Mouse (Mus musculus): ENCODE data around the gene Tsc22d3.
"Not testable (repeated sequence)": the region's sequence is repeated elsewhere in the genome, so short reads cannot be mapped to it uniquely, and the experiment has no call there.

Tsc22d3 gene

DNA sequence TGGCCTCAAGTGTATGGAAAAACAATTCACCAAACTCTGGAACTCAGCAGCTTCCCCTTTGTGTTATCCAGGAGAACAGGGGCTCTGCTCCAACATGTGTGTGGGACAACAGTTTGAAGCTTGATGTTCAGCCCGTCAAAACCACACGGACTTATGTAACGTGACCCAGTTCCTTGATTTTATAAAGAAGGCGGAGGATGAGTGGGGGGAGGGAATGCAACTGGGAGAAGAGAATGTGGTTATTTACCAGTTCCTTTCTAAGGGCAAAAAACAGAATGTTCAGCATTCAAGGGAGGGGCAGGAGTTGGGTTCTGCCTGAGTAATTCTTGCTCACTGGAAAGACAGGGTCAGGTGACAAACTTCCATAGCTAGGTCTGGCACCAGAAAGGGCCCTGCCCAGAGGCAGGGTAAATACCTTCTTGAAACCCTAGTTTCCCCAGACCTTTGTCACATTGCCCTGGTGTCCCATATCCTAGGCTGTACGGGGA lies 71.3 kb downstream of the Tsc22d3 start:
- DNase-seq (ENCODE audit: low read depth) = no peak

DNA sequence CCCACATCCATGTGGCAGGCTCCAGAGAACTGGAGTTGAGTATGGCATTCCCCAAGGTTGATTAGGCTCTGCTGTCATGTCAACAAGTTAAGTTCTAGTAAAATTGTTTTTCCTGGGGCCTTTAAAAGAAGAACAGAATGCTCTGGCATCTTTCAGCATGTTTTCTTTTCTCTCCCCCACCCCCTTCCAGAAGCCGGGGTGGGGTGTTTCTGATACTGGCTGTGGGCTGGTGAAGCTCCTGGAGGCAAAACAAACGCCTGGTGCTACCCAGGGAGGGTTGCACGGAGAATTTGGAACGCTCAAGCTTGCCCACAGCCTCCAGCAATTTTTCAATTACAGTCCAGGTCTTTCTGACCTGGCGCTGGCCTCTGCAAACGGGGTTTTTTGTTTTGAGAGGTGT lies 73.2 kb downstream of the Tsc22d3 start:
- no peak for DNase-seq (ENCODE audit: low read depth)

DNA sequence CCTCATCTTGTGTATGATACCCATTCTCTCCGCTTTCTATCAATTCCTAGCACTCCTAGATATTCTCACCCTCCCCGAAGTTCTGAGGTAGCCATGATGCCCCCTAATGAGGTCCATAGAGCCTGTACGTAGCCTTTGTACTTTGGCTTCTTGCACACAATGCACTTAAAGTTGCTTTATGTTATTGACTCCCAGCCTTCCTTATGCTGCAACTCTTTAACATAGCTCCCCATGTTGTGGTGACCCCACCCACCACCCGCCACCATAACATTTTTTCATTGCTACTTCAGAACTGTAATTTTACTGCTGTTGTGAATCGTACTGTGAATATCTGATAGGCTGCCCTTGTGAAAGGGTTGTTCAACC lies 74.2 kb downstream of the Tsc22d3 start:
- no peak for DNase-seq (ENCODE audit: low read depth)

DNA sequence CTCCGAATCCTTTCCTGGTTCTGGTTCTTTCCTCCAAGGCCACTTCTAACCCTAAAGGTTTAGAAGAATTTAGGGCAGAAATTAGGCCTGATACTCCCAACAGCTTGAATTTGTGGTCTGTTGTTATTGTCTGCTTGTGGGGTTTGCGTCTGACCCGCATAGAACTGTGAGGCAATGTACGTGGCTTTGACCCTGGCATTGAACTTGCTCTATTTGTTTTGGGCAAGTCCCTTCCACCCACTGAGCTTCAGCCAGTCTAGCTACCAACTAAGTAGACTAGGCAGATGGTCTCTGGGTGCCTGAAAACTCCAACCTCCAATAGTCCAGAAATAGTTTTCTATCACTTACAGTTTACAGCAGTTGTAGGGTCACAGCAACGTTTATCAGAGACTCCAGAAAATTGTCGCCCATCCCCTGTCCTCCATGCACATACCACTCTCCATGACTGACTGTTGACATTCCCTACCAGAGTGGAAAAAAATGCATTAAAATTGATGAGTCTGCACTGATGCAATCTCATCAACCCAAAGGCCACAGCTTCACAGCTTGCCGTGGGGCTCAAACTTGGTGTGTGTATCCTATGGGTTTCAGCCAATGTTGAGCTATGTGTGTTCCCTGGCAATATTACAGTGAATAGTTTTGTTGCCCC lies 74.7 kb downstream of the Tsc22d3 start:
- no peak for DNase-seq (ENCODE audit: low read depth)

DNA sequence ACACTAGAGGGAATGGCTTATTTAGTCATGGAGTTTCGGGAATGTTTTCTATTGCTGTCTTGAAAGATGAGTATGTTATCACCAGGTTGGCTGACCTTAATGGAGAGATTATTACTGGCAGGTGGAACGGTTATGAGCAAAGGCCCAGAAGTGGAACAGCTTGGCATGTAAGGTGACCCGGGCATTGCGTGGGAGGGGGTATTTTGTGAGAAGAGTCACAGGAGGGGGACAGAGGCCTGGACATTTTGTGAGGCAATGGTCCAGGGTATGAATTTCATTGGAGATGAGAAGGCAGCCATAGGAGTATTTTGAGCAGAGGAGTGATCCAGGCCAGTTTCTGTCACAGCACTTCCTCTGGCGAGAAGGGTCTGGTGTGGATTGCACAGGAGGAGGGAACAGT lies 76.2 kb downstream of the Tsc22d3 start:
- DNase-seq (ENCODE audit: low read depth) = no peak

DNA sequence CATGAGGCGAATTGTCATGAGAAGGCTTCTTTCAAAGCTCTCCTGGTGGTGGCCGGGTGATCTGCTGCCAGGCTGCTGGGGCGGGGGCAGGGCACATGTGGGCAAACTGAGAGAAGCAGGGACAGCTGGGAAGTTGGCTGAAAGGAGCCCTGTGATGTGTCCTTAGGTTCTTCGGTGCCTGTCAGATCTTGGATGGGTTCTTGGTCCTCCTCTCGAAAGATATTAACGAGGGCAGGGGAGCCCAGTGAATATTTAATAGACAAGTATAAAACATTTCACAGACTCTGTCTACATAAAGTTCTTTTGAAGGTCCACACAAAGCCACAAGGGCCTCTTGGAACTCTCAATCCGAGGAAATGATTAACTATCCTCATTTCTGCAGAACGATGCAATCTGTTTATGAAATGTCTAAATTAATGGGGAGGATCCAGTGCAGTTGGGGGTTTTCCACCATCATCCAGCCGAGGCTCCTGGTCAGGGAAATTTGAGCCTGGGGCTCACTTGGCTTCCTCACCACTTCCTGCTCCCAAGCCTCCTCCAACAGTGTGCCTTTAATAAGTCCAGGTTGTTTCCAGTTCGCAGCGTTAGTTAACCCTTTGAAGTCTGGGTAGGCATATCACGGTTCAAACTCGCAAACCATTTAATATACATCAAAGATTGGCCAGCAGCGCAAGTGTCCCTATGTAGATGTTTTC lies 78.2 kb downstream of the Tsc22d3 start:
- DNase-seq (ENCODE audit: low read depth) = no peak

DNA sequence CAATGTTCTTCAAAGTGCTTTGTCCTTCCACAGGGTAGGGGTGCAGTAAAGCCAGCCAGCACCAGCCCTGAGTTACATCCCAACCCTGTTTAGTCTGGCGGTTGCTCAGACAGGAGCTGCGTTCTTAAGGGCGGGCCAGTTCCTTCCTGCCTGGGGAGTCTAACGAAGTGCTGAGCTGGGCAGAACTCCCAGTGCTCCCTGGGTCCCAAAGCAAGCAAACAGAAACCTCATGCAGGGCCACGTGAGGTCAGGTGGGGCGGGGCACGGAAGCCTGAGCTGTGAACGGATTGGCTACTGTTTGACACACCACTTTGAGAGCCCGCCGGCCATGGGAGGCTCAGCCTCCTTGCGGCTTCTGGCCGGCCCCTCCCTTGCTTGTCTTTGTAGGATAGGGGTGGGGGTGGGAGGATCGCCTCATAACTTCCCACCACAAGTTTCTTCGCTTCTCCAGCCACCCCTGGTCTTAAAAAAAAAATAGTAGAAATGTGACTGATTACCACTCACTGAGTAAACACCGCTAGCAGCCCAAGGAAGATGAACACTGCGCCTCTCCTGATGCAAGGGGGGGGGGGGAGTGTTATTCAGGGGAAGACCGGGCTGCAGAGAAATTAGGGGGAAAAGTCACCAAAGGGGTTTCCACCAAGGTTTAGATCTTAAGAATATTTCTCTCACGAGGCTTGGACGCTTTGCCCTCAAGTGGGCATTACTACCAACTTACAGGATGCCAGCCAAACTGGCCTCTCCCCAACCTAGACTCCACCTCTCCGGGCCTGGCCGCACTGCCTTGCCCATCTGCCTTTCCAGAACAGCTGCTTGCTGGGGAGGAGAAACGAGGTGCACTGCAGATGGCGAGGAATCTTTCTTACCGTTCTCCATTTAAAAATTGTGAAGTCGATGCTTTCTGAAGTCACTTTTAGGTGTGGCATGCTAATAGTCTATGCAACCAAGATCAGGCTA lies 80.0 kb downstream of the Tsc22d3 start:
- peak; percentile 84 for DNase-seq (ENCODE audit: low read depth)

DNA sequence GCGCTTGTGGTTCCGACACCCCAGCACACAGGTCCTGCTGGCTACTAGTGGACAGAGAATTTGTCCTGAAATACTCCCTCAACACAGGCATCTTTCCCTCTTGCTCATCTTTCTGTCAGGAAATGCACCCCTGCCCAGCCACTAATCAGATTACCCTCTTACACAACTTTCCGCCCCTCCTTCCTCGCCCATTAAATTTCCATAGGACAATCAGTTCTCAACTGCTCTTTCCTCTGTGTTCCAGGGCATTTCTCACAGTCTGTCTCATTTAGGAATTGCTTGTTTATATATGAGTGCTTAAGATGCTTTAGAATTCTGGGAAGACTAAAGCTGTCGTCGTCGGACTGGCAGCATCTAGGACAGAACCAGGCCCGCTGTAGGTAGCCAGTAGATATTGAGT lies 82.1 kb downstream of the Tsc22d3 start:
- no peak for DNase-seq (ENCODE audit: low read depth)

DNA sequence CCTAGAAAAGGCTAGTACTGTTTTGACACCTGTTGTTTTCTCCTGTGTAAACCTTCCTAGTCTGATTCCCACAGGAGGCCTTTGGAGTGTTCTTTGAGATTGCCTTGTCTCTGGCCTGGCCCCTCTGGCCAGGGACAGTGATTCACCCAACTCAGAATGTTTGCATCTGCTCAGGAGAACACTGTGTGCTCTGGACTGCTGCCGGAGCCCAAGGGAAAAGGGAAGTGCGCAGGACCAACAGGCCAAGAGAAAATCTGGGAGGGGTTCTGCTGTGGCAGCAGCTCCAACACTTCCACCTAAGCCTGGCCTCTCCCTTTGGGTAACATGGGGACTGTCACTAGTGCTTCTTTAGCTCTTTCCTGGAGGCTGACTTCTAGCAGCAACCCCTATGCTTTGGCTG lies 87.1 kb downstream of the Tsc22d3 start:
- no peak for DNase-seq (ENCODE audit: low read depth)

DNA sequence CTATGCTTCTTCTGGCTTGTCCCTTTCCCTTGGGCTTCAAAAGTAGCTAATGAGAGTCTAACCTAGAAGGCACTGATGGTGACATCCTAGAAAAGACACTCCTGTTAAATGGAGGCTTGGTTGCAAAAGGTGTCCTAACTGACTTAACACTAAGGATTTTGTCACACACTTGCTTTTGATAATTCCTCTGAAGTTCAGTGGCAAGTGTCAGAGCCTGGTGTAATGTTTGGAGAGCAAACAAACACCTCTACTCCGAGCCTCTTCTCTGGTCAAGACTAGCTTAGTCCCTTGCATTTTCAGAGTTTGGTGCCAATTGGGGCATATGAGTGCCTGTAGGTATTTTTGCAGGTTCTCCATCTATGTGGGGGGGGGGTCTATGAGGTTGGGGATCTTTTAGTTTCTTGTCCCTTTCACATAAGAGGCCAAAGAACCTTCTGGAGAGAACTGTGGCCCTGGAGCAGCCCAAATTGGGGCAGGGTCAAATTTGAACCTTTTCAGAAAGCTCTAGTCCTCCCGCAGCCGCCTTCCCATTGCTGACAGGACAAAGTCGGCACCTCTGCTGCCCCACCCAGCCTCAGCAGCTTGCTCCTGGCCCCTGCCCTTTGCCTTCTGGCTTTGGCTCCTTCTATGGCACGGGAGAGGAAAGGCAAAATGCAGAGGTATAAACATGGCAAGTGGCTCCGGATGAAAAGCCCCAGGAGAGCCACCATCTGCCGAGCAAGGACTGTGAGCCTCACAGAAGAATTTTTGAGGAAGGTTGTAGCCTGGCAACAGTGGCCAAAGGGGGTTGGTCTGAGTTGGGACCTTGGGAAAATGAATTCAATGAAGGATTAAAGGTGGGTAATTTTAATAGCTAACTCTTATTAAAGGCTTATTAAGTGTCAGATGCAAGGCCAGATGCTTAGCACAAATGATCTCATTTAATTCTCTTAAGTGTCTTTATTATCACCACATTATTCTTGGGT lies 88.5 kb downstream of the Tsc22d3 start:
- DNase-seq (ENCODE audit: low read depth) = no peak

DNA sequence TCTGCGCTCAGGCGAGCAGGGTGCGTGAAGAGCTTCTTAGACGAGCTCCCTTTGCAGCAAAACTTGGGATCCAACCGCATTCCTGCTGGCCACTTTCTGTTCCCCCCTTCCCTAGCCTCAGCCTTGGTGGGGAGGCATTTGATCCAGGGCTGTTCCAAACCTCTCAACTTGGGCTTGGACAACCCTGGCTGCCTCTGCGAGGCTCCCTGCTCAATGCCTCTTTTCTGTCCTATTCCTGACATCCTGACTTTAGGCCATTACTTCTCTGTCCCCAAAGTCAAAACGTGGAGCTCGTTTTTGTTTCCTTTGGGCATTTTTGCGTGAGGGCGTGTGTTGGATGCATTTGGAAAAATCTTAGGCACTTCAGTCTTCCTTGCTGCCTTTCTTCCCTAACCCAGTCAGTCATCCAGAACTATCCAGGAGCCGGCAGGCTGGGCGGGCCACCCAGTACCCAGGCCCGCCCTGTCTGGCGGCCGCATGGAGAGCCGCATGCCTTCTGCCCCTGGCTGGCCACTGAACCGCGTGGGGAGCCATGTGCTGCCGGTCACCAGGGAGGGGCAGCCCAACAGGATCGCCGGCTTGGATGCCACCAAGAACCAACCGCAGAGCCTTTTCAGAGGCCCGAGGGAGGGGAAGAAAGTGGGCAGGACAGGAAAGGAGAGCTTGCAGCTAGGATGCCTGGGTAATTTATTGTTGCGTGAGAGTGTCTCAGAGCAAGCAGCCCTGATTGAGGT lies 89.6 kb downstream of the Tsc22d3 start:
- no peak for DNase-seq (ENCODE audit: low read depth)

DNA sequence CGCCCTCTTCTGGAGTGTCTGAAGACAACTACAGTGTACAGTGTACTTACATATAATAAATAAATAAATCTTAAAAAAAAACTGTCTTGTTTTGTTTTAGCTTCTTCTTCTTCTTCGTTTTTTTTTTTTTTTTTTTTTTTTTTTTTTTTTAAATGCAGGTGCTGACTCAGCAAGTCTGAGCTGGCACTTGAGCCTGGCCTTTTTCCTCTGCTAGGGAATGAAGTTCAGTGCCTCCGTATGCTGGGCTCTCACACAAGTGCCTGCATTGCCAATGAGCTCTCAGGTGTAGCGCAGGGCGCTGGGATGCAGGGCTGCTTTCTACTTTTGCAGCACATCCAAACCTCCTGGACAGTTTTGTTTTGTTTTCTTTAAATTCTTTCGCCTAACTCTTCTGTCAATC lies 90.6 kb downstream of the Tsc22d3 start:
- no peak for DNase-seq (ENCODE audit: low read depth)

DNA sequence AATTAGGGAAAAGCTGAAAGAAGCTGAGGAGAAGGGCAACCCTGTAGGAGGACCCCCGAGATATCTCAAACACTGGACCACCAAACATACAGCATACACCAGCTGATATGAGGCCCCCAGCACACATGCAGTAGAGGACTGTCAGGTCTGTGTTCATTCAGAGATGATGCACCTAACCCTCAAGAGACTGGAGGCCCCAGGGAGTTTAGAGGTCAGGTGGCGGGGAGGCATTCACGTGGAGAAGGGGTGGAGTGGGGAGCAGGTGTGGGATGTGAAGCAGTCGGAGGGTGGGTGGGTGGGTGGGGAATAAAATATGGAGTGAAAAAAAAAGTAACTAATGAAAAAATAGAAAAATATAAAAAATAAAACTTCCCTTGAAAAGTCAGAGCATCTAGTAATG lies 91.7 kb downstream of the Tsc22d3 start:
- DNase-seq (ENCODE audit: low read depth) = not testable (repeated sequence)

DNA sequence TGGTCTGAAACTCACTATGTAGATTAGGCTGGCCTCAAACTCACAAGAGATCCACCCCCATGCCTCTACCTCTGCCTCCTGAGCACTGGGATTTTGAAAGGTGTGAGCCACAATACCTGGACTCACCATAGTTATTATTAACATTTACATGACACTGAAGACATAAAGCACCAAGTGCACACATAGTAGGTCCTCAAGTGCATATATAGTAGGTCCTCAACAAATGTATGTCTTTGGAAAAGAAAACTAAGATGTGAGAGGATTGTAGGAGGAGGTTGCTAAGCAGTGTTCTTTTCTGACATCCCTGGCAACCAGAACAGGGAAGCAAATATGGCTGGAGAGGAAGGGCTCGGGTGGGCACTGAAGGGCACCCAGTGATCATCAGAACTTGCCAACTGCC lies 93.1 kb downstream of the Tsc22d3 start:
- DNase-seq (ENCODE audit: low read depth) = no peak

DNA sequence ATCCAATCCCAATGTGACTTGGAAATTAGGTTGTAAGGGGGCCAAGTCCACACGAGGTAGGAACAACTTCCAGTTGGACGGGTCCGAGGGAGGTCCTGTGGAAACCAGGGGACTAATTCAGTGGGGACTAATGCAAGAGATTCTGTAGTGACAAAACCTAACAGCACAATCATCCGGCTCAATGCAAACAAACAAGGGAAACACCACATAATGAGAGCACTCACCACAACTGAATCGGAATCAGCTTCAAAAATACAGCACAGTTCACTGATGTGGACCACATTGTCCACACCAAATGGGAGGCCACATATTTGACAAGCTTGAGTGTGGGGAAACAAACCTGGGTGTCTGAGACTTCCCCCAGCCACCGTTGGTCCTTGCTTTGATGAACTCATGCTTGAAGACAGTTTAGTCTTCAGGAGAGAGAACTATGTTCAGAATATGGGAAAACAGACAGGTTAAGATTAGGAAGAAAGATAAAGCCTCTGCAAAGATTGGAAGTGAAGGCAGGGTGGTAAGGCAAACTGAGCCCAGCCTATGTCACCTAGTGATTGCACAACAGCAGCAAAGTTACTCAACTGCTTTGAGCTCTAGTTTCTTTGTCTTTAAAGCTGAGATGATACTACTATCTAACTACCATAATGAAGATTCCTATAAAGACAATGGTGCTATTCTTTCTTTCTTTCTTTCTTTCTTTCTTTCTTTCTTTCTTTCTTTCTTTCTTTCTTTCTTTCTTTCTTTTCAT lies 93.9 kb downstream of the Tsc22d3 start:
- no peak for DNase-seq (ENCODE audit: low read depth)

DNA sequence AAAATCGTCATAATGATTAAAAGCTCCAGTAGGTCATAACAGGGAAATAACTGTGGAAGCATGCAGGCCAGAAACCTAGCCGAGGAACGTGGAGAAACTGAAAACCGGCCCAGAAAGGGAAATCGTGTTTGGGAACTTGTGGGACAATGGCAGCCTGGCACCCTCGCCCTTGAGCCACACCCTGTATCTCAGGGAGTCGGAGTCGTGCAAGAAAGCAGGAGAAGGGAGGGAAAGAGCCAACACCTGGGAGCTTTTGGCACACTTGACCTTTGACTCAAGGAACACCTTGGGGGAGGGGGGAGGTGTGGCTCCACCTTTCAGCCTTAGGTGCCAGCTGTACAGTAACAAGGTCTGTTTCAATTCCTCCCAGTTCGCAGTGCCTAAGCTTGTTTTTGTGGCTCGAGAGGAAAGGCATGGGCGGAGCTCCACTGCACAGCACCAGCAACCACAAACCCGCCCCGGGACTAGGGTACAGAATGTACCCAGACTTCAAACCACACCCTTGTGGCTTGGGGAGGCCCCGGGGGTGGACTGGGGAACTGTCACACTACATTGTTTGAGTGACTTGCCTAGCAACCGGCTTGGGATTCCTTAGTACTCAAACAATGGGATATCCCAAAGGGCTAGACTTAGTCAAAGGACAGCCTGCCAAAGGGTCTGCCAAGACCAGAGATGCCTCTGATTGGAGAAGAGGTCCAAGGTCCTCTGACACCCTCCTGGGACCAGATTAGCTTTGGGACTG lies 94.8 kb downstream of the Tsc22d3 start:
- peak; percentile 72 for DNase-seq (ENCODE audit: low read depth)

DNA sequence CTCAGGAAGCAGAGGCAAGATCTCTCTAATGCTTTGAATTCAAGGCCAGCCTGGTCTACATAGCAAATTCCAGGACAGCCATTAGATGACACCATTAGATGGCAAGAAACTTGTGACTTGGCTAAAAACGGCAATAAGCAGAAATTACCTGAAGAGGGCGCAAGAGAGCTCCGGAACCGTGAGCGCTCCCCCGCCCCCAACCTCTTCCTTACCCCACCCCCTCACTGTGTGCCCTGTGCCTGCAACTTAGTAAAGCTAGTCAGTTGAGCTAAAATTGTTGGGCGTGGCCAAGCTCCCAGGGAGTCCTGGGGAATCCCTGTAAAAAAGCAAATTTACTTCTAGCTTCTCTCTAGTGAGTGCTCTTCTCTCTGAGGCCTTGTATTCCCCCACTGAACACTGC lies 96.6 kb downstream of the Tsc22d3 start:
- peak; percentile 68 for DNase-seq (ENCODE audit: low read depth)

DNA sequence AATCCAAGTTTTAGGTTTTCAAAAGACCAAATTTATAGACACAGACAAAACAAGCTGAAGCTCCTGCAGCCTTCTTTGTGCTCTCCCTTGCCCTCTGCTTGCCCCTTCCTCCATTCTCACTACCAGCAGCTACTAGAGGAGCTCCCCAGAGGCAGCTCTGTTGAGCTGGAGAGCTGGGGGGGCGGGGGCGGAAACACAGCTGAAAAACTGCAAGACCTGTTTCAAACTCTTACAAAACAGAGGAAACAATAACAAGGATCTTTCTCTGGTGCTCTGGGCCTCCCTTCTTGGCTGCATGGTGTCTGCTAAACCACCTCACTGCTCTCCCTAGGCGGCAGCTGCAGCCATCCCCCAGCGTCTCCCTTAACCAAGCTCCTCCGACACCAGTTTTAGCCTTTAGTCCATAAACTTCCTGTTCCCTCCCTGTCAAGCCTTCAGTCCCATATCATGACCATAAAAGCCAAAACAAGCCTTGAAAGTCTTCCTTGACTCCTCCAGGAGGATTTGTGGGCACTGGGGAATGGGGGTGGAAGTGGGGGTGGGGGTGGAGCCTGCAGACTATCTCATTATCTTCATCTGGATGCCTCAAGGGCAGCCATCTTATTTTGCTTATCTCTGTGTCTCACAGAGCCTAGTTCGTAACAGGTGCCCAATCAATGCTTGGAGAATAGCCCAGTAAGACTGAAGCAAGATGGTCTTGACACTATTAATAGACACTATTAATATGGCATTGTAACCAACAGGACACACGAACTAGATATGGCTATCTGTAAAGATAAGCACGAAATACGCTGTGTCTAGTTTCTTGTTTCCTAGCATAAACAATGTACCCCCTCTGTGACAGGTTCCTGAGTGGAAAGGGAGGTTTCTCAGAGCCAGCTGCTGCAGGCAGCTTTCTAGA lies 98.8 kb downstream of the Tsc22d3 start:
- DNase-seq (ENCODE audit: low read depth) = no peak
